Mouse (Mus musculus) forebrain, postnatal 0 days (tissue): ENCODE results near the gene Slc23a4. TPM values are rescaled to one million over a fixed set of nuclear protein-coding genes. Genes with fewer than 3 reads are reported as not detected.

Source experiments
- ATAC-seq: fragments of 200-750 bp; cut with Nextera tagmentation; 2 replicates; pipeline ENCODE4 v1.8.0; 2017; ENCODE audit warnings: mild to moderate bottlenecking, moderate library complexity
- DNase-seq: peaks from one replicate; pipeline ENCODE4 v3.0.0-alpha.2; 2015
- H3K27ac ChIP-seq: fragments of 300-500 bp; sonication (generic); 2 replicates; pipeline ENCODE4 v1.5.1; 2014; ENCODE audit warnings: low read depth, mild to moderate bottlenecking, antibody characterized with exemption, low read length, moderate library complexity, mixed read lengths
- H3K27me3 ChIP-seq: fragments of 300-500 bp; sonication (generic); 2 replicates; pipeline ENCODE4 v1.6.1; 2014; ENCODE audit warnings: mild to moderate bottlenecking, low read length, mixed read lengths; ENCODE audit not compliant: insufficient read depth
- H3K36me3 ChIP-seq: fragments of 300-500 bp; sonication (generic); 2 replicates; pipeline ENCODE4 v1.6.1; 2014; ENCODE audit warnings: mild to moderate bottlenecking, moderate library complexity; ENCODE audit not compliant: insufficient read depth
- H3K4me1 ChIP-seq: fragments of 300-500 bp; sonication (generic); 2 replicates; pipeline ENCODE4 v1.6.1; 2014; ENCODE audit warnings: antibody characterized with exemption; ENCODE audit not compliant: insufficient read depth
- H3K4me2 ChIP-seq: fragments of 300-500 bp; sonication (generic); 2 replicates; pipeline ENCODE4 v1.6.1; 2014; ENCODE audit warnings: low read depth, mild to moderate bottlenecking, moderate library complexity
- H3K4me3 ChIP-seq: fragments of 300-500 bp; sonication (generic); 2 replicates; pipeline ENCODE4 v1.5.1; 2014; ENCODE audit warnings: low read depth, low read length, mixed read lengths
- H3K9ac ChIP-seq: fragments of 300-500 bp; sonication (generic); 2 replicates; pipeline ENCODE4 v1.6.1; 2014; ENCODE audit warnings: mild to moderate bottlenecking
- H3K9me3 ChIP-seq: fragments of 300-500 bp; sonication (generic); 2 replicates; pipeline ENCODE4 v1.6.1; 2016; ENCODE audit warnings: low read length
- CTCF ChIP-seq: sonication (generic); IDR thresholded peaks from 2 replicates; pipeline ENCODE4 v1.5.1; 2016; ENCODE audit warnings: antibody characterized with exemption, control low read depth, low read depth
- WGBS: fragments of 180-500 bp; shearing (Covaris S2); extraction: QIAGEN DNeasy Blood & Tissue Kit; methylation state at CpG from one replicate; pipeline ENCODE4 v1.1.7; 2014; 5-methylcytosine and 5-hydroxymethylcytosine counted together
- polyA plus RNA-seq: library from polyadenylated mRNA; unstranded; fragments of >200 nt; fragmentation: Nextera tagmentation; extraction: Ambion mirVana; gene quantifications from 2 replicates; pipeline ENCODE4 v1.2.1, GENCODE M21; 2015
- total RNA-seq: library from RNA; depleted of rRNA; stranded (reverse); fragments of >200 nt; gene quantifications from 2 replicates; pipeline ENCODE4 v1.2.3, GENCODE M21; 2014

Gene Slc23a4
- total and polyA plus RNA-seq, 2 experiments from 2014 or later = 0.48 to 1.9 TPM

- Histone ChIP-seq H3K4me2 (no peak overlapping the region), H3K9me3 (no peaks in the 10 kb centered on the region), H3K9ac (no peak overlapping the region), H3K4me1 (peaks cover 6% of the 10 kb centered on the region; the same call in 1 of the 2 replicates), H3K36me3 (no peaks in the 10 kb centered on the region), H3K4me3 (no peak overlapping the region), H3K27ac (no peak overlapping the region), H3K27me3 (no peaks in the 10 kb centered on the region)
- ATAC-seq (no peak), DNase-seq (no peak)
- WGBS = 90% methylated on average over 3 of the region's 3 CpGs
- TF ChIP-seq CTCF = no peak
Observed at GRCm38 (mm10) chr6:34914462-34914861, 73.7 kb downstream of the Slc23a4 start.

GRCm38 (mm10) chr6:34913341-34914040, 74.7 kb downstream of the Slc23a4 start:
- ATAC-seq (no peak), DNase-seq (no peak)
- no peaks in the 10 kb centered on the region for H3K36me3 ChIP-seq
- peaks cover 13% of the 10 kb centered on the region; the same call in 1 of the 2 replicates for H3K4me1 ChIP-seq
- H3K9ac ChIP-seq = no peak overlapping the region
- H3K27me3 ChIP-seq = no peaks in the 10 kb centered on the region
- H3K9me3 ChIP-seq = no peaks in the 10 kb centered on the region
- H3K27ac ChIP-seq = no peak overlapping the region
- TF ChIP-seq CTCF = no peak
- H3K4me2 ChIP-seq = no peak overlapping the region
- no peak overlapping the region for H3K4me3 ChIP-seq
- 87% methylated on average over 13 of the region's 13 CpGs for WGBS

DNA sequence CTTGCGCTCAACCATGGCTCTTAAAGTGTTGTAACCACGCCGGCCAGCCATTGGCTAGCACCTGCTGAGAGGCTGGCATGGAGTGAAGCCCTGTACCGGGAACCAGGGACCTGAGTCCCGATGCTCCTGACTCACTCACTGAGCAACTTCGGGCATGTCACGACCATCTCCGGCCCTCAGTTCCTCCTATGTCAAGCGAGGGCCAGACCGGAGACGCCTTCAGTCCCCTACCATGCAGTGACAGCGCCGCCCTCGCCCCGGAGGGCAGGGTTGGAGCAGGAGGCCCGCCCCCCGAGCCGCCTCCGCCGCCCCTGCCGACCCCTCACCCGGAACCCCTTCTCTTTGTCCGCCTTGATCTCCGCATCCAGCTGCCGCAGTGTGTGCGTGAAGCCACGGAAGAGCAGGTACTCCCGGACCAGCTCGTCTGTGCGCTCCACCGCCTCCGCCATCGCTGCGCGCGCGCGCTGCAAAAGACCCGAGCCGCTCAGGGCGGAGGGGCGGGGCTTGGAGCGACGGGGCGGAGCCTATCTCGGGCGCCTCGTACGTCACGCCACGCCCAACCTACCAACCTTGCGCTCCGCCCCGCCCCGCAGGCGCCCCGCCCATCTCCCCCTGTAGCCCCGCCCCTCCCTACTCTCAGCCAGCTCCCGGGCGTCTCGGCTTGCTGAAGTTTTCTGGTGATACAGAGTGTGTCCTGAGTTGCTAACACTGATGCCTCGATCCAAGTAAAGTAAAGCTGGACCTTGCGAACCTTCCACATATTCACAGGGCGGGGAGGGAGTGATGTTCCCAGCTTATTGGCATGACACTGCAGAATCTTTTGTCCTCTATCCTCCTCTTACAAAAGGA, 77.6 kb downstream of the Slc23a4 start, which contains the start of gene Wdr91:
TSS of gene Wdr91 (minus strand) at position 506 of the 849 bp plus-strand sequence.
- Histone ChIP-seq H3K27me3 (no peaks in the 10 kb centered on the region), H3K36me3 (peaks cover 18% of the 10 kb centered on the region)
- under 1% methylated on average over 51 of the region's 64 CpGs for WGBS

GRCm38 (mm10) chr6:34909631-34910345, 78.4 kb downstream of the Slc23a4 start:
- H3K4me3 ChIP-seq = peak overlapping the region; percentile 85
- no peak for TF ChIP-seq CTCF
- H3K9ac ChIP-seq = peak overlapping the region; percentile 78
- H3K36me3 ChIP-seq = peaks cover 19% of the 10 kb centered on the region
- peaks cover 13% of the 10 kb centered on the region; the same call in 1 of the 2 replicates for H3K4me1 ChIP-seq
- peak overlapping the region; percentile 62 for H3K4me2 ChIP-seq
- no peaks in the 10 kb centered on the region for H3K27me3 ChIP-seq
- no peak for DNase-seq
- no peak; the same call in 1 of the 2 replicates for ATAC-seq
- peak overlapping the region; percentile 90 for H3K27ac ChIP-seq
- WGBS = 36% methylated on average over 8 of the region's 8 CpGs
- no peaks in the 10 kb centered on the region for H3K9me3 ChIP-seq

More for the DNA sequence above, 77.6 kb downstream of the Slc23a4 start, which contains the start of gene Wdr91:
- peaks cover 13% of the 10 kb centered on the region; the same call in 1 of the 2 replicates for H3K4me1 ChIP-seq
- peak; percentile 50 for TF ChIP-seq CTCF
- peak within 1 kb of the TSS; percentile 62 for H3K4me2 ChIP-seq
- H3K9me3 ChIP-seq = no peaks in the 10 kb centered on the region
- ATAC-seq = peak; percentile 95
- H3K27ac ChIP-seq = peak within 1 kb of the TSS; percentile 90
- peak; percentile 95 for DNase-seq
- H3K9ac ChIP-seq = peak within 1 kb of the TSS; percentile 78
- peak within 1 kb of the TSS; percentile 85 for H3K4me3 ChIP-seq

DNA sequence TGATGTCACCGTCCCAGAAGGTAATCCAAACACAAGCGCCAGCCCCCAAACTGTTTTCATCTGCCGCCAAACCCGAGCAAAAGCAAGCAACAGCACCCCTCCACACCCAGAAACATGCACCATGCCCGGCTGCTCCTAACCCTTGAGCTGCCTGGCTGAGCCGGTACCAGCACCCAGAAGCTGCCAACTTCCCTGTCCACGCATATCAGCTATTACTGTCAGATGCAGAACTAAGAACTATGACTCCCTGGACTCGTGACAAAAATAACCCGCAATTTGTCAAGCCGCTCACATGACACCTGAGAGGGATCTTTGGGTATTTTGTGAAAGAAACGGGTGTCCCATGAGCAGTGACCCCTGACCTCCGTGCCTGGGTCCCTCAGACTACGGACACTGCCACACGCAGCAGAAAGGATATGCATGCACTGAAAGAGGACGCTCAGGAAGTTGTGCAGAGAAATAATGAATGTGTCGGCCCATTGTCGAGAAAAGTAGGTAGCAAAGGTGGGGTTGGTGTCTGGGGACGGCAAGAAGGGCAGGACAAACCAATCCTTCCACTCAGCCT, 80.4 kb downstream of the Slc23a4 start:
- Histone ChIP-seq H3K4me1 (peaks cover 13% of the 10 kb centered on the region; the same call in 1 of the 2 replicates), H3K36me3 (peaks cover 36% of the 10 kb centered on the region), H3K4me2 (no peak overlapping the region), H3K27me3 (no peaks in the 10 kb centered on the region), H3K9ac (no peak overlapping the region), H3K9me3 (no peaks in the 10 kb centered on the region), H3K27ac (no peak overlapping the region), H3K4me3 (no peak overlapping the region)
- TF ChIP-seq CTCF = no peak
- ATAC-seq (no peak), DNase-seq (no peak)
- WGBS = 91% methylated on average over 18 of the region's 18 CpGs

DNA sequence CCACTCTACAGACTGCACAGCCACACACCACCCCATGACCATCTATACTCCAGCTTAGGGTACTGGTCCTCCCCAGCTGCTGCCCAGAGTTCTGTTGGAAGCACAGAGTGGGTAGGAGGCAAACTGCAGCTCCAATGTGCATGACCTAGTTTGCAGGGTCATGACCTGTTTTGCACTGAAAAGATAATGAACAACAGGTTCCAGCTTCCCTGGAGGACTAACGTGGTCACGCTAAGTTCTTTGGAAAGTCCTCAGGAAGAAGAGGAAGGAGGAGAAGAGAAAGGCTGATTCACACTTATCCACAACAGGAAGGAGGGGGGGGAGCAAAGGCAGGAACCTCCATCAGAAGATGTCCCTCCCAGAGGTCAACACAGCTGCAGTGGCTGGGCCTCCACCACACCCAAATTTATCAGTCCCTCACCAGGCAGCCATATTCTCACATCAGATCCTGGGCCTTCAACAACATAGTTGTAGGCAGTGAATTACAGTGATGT, 81.0 kb downstream of the Slc23a4 start:
- peaks cover 38% of the 10 kb centered on the region for H3K36me3 ChIP-seq
- no peak for ATAC-seq
- peaks cover 13% of the 10 kb centered on the region; the same call in 1 of the 2 replicates for H3K4me1 ChIP-seq
- no peak overlapping the region for H3K4me2 ChIP-seq
- no peaks in the 10 kb centered on the region for H3K9me3 ChIP-seq
- no peak for DNase-seq
- H3K27me3 ChIP-seq = no peaks in the 10 kb centered on the region
- no peak overlapping the region for H3K9ac ChIP-seq
- WGBS = 86% methylated on average over 2 of the region's 2 CpGs
- H3K27ac ChIP-seq = no peak overlapping the region
- TF ChIP-seq CTCF = no peak
- H3K4me3 ChIP-seq = no peak overlapping the region
